Mouse (Mus musculus): Measurements from ENCODE around the gene Foxb1.
A peak's percentile ranks its signal among the peaks of the same experiment; 100 is the strongest.

Gene Foxb1

GRCm38 (mm10) chr9:69760371-69761301 is at the start of gene Foxb1:
Foxb1 (minus strand) TSS chr9:69760940.
- DNase-seq (ENCODE audit: low spot score in 2 of 2): no peak

DNA sequence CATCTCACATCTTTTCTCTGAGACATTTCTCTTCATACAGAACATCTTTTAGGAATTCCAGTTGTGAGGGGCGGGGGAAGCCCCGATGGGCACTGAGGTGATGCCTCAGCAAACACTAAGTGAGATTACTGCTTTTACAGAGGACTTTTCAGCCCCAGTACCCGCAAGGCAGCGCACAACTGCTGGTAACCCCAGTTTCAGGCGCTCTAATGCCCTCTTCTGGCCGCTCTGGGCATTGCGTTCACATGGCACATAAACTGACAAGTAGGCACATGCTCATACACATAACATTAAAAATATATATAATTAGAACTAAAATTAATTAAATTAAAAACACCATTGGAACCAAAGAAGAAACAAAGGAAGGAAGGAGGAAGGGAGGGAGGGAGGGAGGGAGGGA is 29.8 kb upstream of the Foxb1 start:
- peak in 1 of 2 experiments; percentile 43 for DNase-seq (ENCODE audit: low spot score in 2 of 2)

DNA sequence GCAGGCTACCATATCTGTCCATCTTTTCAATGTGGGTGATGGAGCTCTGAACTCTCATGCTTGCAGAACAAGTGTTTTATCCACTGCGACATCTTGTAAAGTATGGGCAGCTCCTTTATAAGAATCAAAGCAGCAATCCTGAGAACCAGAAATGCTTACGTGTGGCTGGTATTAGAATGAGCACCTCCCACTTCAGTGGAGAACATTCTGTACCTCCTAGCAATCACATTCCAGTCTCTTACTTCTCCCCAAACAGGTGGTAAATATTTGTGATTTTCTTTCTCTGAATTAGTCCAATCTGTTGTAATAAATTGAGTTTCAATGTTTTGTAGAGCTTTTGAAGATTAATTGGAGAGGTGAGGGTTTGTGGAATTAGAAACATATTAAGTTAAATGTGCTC is 19.3 kb upstream of the Foxb1 start:
- DNase-seq (ENCODE audit: low spot score in 2 of 2): no peak

- DNase-seq (ENCODE audit: low spot score in 2 of 2): no peak
These were observed 9.3 kb upstream of the Foxb1 start for GRCm38 (mm10) chr9:69769949-69770585.

GRCm38 (mm10) chr9:69769091-69769948 is 8.6 kb upstream of the Foxb1 start:
- no peak for DNase-seq (ENCODE audit: low spot score in 2 of 2)

GRCm38 (mm10) chr9:69768136-69768875 is 7.6 kb upstream of the Foxb1 start:
- no peak for DNase-seq (ENCODE audit: low spot score in 2 of 2)

DNA sequence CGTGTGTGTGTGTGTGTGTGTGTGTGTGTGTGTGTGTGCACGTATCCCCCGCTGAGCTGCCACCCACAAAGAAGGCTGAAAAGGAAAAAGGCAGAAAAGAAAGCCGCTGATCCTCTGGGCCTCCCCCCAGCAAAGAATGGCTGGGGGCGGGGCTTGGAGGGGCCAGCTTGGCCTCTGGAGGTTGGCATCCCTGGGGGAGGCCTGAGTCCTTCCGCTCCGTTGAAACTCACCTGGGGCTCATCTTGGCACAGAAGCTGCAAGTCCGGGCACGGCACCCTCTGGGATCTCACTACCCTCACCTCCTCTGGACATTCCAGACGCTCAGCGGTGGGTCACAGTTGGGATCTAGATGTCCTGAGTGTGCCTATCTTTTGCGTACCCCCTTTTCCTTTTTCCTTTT is 6.7 kb upstream of the Foxb1 start:
- DNase-seq (ENCODE audit: low spot score in 2 of 2): no peak

GRCm38 (mm10) chr9:69766936-69767335 is 6.2 kb upstream of the Foxb1 start:
- DNase-seq (ENCODE audit: low spot score in 2 of 2): no peak

GRCm38 (mm10) chr9:69766301-69766700 is 5.6 kb upstream of the Foxb1 start:
- DNase-seq (ENCODE audit: low spot score in 2 of 2): no peak

DNA sequence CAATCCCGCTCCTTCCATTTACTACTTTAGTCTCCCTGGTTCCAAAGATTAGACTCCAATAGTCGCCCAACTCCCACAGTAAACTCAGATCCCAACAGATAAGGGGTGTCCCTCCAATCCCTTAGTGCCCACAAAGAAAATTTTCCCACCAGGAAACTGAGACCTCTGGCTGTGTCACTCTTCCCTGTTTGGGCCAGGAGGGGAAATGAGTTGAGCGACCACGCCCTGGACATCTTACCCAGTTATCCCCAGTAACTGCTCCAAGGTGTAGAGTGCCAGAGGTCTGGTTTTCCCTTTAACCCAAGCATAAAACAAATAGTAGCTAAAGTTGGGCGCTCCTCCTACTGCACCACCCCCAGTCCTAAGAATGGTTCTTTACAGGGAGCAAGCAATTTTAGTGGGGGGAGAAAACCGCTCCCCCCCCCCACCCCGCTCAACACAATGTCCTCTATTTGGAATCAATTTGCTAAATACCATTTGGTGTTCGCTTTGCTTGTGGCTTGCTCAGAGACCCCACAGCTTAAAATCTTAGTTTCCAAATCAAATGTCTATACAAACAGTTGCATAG is 4.8 kb upstream of the Foxb1 start:
- no peak for DNase-seq (ENCODE audit: low spot score in 2 of 2)

- no peak for DNase-seq (ENCODE audit: low spot score in 2 of 2)
These were observed 4.1 kb upstream of the Foxb1 start for GRCm38 (mm10) chr9:69764586-69765482.

GRCm38 (mm10) chr9:69763681-69764585 is 3.2 kb upstream of the Foxb1 start:
- DNase-seq (ENCODE audit: low spot score in 2 of 2): no peak

DNA sequence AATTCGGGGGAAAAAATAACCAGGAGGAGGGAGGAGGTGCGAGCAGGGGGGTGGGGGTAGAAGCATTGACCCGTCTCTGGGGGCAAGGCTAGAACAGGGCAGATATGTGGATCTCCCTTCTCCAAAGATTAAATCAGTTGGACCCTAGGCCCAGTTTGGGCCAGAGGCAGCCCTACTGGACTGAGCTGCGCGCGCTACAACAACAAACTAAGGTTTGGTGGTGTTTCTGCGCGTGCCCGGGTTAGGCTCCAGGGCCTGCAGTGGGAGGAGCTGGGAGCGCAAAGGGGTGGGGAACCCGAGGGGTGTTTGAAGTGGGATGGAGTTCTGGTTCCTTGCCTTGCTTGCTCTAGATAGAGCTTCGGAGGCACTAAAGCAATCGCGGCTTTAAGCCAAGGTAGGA is 2.0 kb upstream of the Foxb1 start:
- no peak for DNase-seq (ENCODE audit: low spot score in 2 of 2)

DNA sequence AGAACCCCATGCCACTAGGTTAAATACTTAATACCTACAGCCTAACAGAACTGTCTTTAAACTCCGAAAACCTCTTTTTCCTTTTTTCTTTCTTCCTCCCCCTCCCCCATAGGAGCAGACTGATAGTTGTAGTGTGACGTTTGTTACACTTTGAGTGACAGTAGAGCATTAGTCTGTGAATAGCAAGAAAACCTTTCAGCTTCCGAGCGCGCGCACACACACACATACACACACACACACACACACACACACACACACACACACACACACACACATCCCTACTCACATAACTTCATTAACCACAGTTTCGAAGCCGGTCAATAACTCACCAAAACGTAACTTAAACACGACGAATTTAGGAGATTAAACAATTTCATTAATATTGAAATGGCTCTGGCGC is 1.5 kb upstream of the Foxb1 start:
- DNase-seq (ENCODE audit: low spot score in 2 of 2): no peak

DNA sequence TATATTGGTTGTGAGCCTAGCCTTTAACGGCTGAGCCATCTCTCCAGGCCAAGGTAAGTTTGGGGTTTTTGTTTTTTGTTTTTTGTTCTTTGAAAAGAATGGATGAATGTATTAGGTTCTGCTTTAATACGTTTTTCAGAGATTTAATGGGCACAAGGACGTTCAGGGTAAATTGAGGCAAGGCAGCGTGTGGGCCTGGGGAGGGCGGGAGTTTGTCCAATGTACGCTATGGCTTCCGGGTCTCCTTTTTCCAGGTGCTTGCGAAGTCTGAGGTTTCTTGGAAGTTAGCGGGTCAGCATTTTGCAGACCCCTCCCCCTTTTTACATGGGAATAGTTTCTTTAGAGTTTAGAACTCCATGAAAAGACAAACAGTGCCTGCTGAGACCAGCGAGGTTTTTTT is 829 bp upstream of the Foxb1 start:
- DNase-seq (ENCODE audit: low spot score in 2 of 2): no peak

DNA sequence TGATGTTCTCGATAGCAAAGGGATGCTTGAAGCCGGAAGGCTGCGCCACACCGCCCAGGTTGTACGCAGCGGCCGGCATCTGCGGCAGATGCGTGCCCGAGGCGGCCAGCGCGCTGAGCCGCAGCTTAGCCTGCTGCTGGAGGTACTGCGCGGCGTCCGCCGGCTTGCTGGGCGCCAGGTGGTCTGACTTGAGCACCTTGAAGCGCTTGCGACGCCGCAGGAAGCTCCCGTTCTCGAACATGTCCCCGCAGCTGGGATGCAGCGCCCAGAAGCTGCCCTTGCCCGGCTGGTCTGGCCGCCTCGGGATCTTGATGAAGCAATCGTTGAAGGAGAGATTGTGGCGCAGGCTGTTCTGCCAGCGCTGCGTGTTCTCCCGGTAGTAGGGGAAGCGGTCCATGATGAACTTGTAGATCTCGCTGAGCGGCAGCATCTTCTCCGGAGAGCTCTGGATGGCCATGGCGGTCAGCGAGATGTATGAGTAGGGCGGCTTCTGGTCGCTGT is 969 bp downstream of the Foxb1 start:
- DNase-seq (ENCODE audit: low spot score in 2 of 2): no peak

GRCm38 (mm10) chr9:69758946-69759615 is 1.7 kb downstream of the Foxb1 start:
- no peak for DNase-seq (ENCODE audit: low spot score in 2 of 2)

GRCm38 (mm10) chr9:69758506-69758905 is 2.2 kb downstream of the Foxb1 start:
- DNase-seq (ENCODE audit: low spot score in 2 of 2): no peak

Measured in spleen, postnatal 10 days (tissue).